Mouse (Mus musculus): Measurements from ENCODE around the gene Dnaja4. TPM values are rescaled to one million over a fixed set of nuclear protein-coding genes. Genes with fewer than 3 reads are reported as not detected.

Gene Dnaja4
- polyA plus RNA-seq, 1 experiment from 2014 or later, result 6.5 TPM

- H3K27ac ChIP-seq (ENCODE audit: low read length), result no peak overlapping the region
- no peak overlapping the region for H3K9ac ChIP-seq (ENCODE audit: low read length)
- H3K4me1 ChIP-seq (ENCODE audit: control insufficient read depth, insufficient read depth, low read length), result peaks cover 8% of the 10 kb centered on the region
- WGBS, result 30% methylated on average over 12 of the region's 12 CpGs
- no peak for ATAC-seq (ENCODE audit: insufficient read depth, low FRiP score)
- no peaks in the 10 kb centered on the region for H3K9me3 ChIP-seq (replicated peaks; ENCODE audit: control insufficient read depth, low read length)
- 0 out of 2 replicates have a peak overlapping the region, but pooled peaks have one; percentile 73 for H3K4me2 ChIP-seq (ENCODE audit: low read depth, low read length)
- no peaks in the 10 kb centered on the region for H3K36me3 ChIP-seq (ENCODE audit: control insufficient read depth, insufficient read depth, low read length)
- peaks cover 45% of the 10 kb centered on the region for H3K27me3 ChIP-seq (ENCODE audit: control insufficient read depth, insufficient read depth, low read length)
- H3K4me3 ChIP-seq (replicated peaks; ENCODE audit: low read length), result no peak overlapping the region
These were observed 65.4 kb downstream of the Dnaja4 start for GRCm38 (mm10) chr9:54764091-54764490.

- H3K27ac ChIP-seq (ENCODE audit: low read length), result no peak within 1 kb of the TSS
- H3K4me3 ChIP-seq (replicated peaks; ENCODE audit: low read length), result peak within 1 kb of the TSS; percentile 45
- ATAC-seq (ENCODE audit: insufficient read depth, low FRiP score), result no peak; the same call in 1 of the 2 replicates
- H3K9me3 ChIP-seq (replicated peaks; ENCODE audit: control insufficient read depth, low read length), result no peaks in the 10 kb centered on the region
- H3K4me1 ChIP-seq (ENCODE audit: control insufficient read depth, insufficient read depth, low read length), result peaks cover 8% of the 10 kb centered on the region
- peaks cover 45% of the 10 kb centered on the region for H3K27me3 ChIP-seq (ENCODE audit: control insufficient read depth, insufficient read depth, low read length)
- H3K4me2 ChIP-seq (ENCODE audit: low read depth, low read length), result peak within 1 kb of the TSS; percentile 73
- H3K36me3 ChIP-seq (ENCODE audit: control insufficient read depth, insufficient read depth, low read length), result no peaks in the 10 kb centered on the region
- peak within 1 kb of the TSS; percentile 38 for H3K9ac ChIP-seq (ENCODE audit: low read length)
- 1% methylated on average over 39 of the region's 45 CpGs for WGBS
These were observed 66.0 kb downstream of the Dnaja4 start, which contains the start of gene Crabp1 for GRCm38 (mm10) chr9:54764561-54765217. TSS of gene Crabp1 (plus strand) at chr9:54764748.

GRCm38 (mm10) chr9:54765336-54766085 is 66.8 kb downstream of the Dnaja4 start:
- Histone ChIP-seq H3K9ac (ENCODE audit: low read length) (peak overlapping the region; percentile 38; the same call in 1 of the 2 replicates), H3K36me3 (ENCODE audit: control insufficient read depth, insufficient read depth, low read length) (no peaks in the 10 kb centered on the region), H3K4me2 (ENCODE audit: low read depth, low read length) (peak overlapping the region; percentile 73), H3K4me3 (replicated peaks; ENCODE audit: low read length) (peak overlapping the region; percentile 45), H3K9me3 (replicated peaks; ENCODE audit: control insufficient read depth, low read length) (no peaks in the 10 kb centered on the region), H3K27ac (ENCODE audit: low read length) (no peak overlapping the region), H3K4me1 (ENCODE audit: control insufficient read depth, insufficient read depth, low read length) (peaks cover 8% of the 10 kb centered on the region), H3K27me3 (ENCODE audit: control insufficient read depth, insufficient read depth, low read length) (peaks cover 45% of the 10 kb centered on the region)
- ATAC-seq (ENCODE audit: insufficient read depth, low FRiP score), result no peak
- under 1% methylated on average over 41 of the region's 41 CpGs for WGBS

Small RNA genes within 50 kb of the gene (microRNA-seq; reads per million reads assigned to microRNA genes)
- gene Mir5710, result not detected

Other genes starting within 250 kb of the Dnaja4 start
- 3.6 and 4.0 TPM in 2 replicates for gene Dmxl2, start 197.2 kb upstream of the Dnaja4 start, polyA plus RNA-seq (2015; fragmentation: Nextera tagmentation; extraction: Ambion mirVana)
- not detected in 2 replicates for gene Sh2d7, start 159.9 kb upstream of the Dnaja4 start, polyA plus RNA-seq (2015; fragmentation: Nextera tagmentation; extraction: Ambion mirVana)
- gene Cib2, start 138.7 kb upstream of the Dnaja4 start, polyA plus RNA-seq (2015; fragmentation: Nextera tagmentation; extraction: Ambion mirVana), result 7.5 and 8.5 TPM in 2 replicates
- 112 and 146 TPM in 2 replicates for gene Idh3a, start 112.5 kb upstream of the Dnaja4 start, polyA plus RNA-seq (2015; fragmentation: Nextera tagmentation; extraction: Ambion mirVana)
- gene Acsbg1, start 37.0 kb upstream of the Dnaja4 start, polyA plus RNA-seq (2015; fragmentation: Nextera tagmentation; extraction: Ambion mirVana), result 11.4 and 20.9 TPM in 2 replicates
- 148 and 151 TPM in 2 replicates for gene Wdr61, start 35.6 kb downstream of the Dnaja4 start, polyA plus RNA-seq (2015; fragmentation: Nextera tagmentation; extraction: Ambion mirVana)
- gene Crabp1, start 65.9 kb downstream of the Dnaja4 start, polyA plus RNA-seq (2015; fragmentation: Nextera tagmentation; extraction: Ambion mirVana), result 34.3 and 43.5 TPM in 2 replicates
- 28.5 and 31.5 TPM in 2 replicates for gene Ireb2, start 164.9 kb downstream of the Dnaja4 start, polyA plus RNA-seq (2015; fragmentation: Nextera tagmentation; extraction: Ambion mirVana)
- gene Hykk, start 218.4 kb downstream of the Dnaja4 start, polyA plus RNA-seq (2015; fragmentation: Nextera tagmentation; extraction: Ambion mirVana), result 3.1 and 3.7 TPM in 2 replicates

Data from stomach, embryonic 16.5 days (tissue).